Mouse (Mus musculus): Measurements from ENCODE around the gene Trim80.
"Not testable (repeated sequence)": the region's sequence is repeated elsewhere in the genome, so short reads cannot be mapped to it uniquely, and the experiment has no call there.

Trim80 gene

GRCm38 (mm10) chr11:115427482-115428331 lies 12.6 kb upstream of the Trim80 start:
- peak; percentile 51 for DNase-seq (ENCODE audit: low spot score)

DNA sequence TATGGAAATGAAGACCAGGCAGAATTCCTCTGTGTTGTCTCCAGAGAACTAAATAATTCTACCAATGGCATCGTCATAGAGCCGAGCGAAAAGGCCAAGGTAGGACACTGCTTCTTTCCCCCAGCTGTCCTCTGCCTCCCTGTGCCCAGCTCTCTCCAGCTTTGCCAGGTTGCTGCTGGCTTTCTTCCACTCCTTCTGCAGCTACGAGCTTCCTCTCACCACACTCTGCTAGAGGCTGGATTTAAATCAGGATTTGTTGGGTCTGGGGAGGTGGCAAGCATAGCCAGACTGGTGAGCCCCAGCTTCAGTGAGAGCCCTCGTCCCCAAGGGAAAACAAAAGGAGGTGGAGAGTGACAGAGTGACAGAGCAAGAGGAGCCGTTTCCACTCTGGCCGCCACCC lies 11.0 kb upstream of the Trim80 start:
- DNase-seq (ENCODE audit: low spot score): no peak

- DNase-seq (ENCODE audit: low spot score): no peak
Observed at GRCm38 (mm10) chr11:115430561-115430960, 9.8 kb upstream of the Trim80 start.

- no peak for DNase-seq (ENCODE audit: low spot score)
Observed at GRCm38 (mm10) chr11:115432814-115433213, 7.5 kb upstream of the Trim80 start.

- no peak for DNase-seq (ENCODE audit: low spot score)
Observed at GRCm38 (mm10) chr11:115433342-115433741, 7.0 kb upstream of the Trim80 start.

DNA sequence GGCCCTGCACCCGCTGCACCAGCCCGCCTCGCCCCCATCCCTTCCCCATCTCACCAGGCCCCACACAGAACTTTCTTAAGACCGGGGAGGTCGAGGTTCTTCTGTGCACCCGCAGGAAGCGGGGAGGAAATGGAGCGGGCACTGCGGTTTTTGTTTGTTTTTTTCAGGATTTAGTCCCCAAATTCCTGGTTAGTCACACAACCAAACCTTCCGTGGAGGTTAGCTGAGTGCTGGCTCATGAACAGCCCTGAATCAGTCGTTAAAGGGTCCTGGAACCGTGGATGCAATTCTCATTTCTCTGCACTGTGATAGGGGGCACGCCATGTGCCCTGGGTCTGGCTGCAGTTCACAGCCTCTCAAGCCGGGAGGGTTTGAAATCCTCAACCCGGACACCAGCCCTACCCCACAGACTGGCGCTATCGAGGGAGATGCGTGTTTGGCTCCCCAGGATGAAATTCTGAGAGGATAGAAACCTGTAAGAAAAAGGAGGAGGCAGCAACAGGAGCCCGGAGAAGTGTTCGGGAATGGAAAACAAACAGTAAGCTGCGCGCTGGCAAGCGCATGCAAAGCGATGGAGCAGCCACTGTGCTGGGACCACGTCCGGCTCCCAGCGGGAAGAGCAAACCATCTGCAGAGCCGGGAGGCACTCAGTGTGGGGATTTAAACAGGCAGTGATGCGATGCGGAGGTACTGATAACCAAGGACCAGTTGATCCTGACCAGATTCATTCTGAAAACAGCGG lies 4.6 kb upstream of the Trim80 start:
- DNase-seq (ENCODE audit: low spot score): no peak

- no peak for DNase-seq (ENCODE audit: low spot score)
Observed at GRCm38 (mm10) chr11:115437571-115438122, 2.7 kb upstream of the Trim80 start.

DNA sequence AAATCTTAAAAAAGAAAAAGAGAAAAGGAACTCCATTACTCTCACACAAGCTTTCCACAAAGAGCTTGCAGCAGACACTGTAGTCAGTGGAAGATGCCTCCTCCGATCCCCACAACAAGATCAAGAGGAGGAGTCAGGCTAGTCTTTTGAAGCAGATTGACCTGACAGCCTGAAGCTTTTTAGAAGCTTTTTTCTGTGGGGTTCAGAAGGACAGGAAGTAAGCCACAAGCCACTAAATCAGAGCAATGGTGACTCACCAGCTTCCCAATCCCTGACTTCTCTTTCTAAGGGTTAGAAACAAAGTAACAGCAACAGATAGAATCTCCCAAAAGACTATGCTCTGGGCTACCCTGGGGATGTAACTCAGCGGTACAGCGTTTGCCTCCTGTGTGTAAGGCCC lies 1.0 kb upstream of the Trim80 start:
- no peak for DNase-seq (ENCODE audit: low spot score)

- DNase-seq (ENCODE audit: low spot score): no peak
Observed at GRCm38 (mm10) chr11:115441417-115441816, 1.1 kb downstream of the Trim80 start.

DNA sequence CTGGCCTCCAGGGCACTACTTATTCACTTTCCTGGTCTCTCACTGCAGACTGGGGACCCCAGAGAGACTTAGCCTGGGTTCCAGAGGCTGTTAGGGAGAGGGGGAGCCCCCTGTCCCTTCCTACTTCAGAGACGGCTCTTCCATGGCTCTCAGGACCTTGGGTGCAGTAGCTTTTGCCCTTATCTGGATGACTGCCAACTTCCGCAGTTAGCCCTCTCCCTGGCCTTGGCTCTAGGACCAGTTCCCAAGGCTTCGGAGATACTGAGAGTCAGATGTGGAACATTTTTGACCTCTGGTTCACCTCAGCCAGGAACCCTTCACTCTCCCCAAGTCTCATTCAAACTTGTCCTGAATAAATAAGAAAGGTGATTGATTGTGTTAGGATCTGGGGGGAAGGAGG lies 6.6 kb downstream of the Trim80 start:
- DNase-seq (ENCODE audit: low spot score): no peak

- DNase-seq (ENCODE audit: low spot score): no peak
Observed at GRCm38 (mm10) chr11:115447321-115447885, 7.1 kb downstream of the Trim80 start.

DNA sequence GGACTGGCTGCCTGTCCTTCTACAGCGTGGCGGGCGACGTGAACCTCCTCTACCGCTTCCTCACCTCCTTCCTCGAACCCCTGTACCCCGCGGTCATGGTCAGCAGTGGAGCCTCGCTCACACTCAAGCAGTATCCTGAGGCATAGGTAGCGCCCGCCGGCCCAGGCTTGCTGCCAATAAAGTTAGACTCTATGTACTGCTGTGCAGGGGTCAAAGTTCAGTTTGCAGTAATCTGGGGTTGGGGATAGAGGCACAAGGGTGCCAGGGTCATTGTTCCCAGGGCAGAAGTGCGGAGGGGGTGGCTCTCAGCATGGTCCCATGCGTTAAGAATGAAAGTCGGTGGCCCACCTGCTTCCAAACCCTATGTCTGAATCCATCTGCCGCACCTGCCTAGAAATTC lies 7.7 kb downstream of the Trim80 start:
- no peak for DNase-seq (ENCODE audit: low spot score)

DNA sequence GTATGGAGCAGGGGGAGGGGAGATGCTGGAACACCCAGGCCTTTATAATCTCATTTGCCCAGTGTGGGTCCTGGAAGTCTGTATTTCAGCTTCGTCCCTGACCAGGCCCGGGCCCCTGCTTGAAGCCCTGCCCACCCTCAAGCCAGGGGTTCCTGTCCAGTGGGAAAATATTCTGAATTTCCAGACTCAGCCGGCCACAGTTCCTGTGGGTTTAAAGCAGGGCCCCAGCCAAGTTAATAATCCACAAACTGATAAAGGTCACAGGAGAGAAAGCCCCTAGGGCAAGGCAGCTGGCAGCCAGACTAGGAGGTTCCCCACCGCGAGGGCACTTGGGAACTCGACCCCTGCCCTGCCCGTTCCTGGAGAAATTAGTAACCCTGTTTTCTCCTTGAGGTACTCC lies 8.7 kb downstream of the Trim80 start:
- DNase-seq (ENCODE audit: low spot score): no peak

GRCm38 (mm10) chr11:115450176-115450575 lies 9.8 kb downstream of the Trim80 start:
- no peak for DNase-seq (ENCODE audit: low spot score)

GRCm38 (mm10) chr11:115451781-115452241 lies 11.5 kb downstream of the Trim80 start:
- DNase-seq (ENCODE audit: low spot score): no peak

GRCm38 (mm10) chr11:115452281-115452860 lies 12.0 kb downstream of the Trim80 start:
- no peak for DNase-seq (ENCODE audit: low spot score)

- DNase-seq (ENCODE audit: low spot score): no peak
Observed at GRCm38 (mm10) chr11:115453306-115453705, 13.0 kb downstream of the Trim80 start.

DNA sequence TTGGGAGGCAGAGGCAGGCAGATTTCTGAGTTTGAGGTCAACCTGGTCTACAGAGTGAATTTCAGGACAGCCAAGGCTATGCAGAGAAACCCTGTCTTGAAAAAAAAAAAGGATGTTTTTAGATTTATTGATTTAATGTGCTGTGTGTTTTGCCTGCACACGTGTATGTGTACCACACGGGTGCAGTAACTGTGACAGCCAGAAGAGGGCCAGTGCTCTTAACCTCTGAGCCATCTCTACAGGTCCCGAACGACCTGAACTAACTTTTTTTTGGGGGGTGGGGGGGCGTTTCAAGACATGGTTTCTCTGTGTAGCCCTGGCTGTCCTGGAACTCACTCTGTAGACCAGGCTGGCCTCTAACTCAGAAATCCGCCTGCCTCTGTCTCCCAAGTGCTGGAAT lies 14.5 kb downstream of the Trim80 start:
- DNase-seq (ENCODE audit: low spot score): not testable (repeated sequence)

DNA sequence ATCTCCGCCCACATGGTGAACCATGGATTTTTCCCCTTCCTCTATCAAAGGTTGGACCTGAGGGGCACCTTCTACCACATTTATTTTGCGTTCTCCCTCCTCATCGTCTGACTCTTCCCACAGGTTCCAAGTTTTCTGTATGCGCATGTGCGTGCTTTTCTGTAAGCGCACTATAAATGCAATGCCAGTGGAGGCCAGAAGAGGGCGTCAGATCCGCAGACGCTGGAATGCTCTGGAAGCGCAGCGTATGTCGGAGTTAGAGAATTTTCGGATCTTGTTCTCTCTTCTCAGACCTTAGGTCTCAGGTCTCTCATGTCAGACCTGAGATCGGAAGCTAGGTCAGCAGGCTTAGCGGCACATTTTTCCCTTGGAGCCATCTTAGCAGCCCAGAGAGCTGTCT lies 15.3 kb downstream of the Trim80 start:
- no peak for DNase-seq (ENCODE audit: low spot score)

- no peak for DNase-seq (ENCODE audit: low spot score)
Observed at GRCm38 (mm10) chr11:115456182-115456581, 15.8 kb downstream of the Trim80 start.

DNA sequence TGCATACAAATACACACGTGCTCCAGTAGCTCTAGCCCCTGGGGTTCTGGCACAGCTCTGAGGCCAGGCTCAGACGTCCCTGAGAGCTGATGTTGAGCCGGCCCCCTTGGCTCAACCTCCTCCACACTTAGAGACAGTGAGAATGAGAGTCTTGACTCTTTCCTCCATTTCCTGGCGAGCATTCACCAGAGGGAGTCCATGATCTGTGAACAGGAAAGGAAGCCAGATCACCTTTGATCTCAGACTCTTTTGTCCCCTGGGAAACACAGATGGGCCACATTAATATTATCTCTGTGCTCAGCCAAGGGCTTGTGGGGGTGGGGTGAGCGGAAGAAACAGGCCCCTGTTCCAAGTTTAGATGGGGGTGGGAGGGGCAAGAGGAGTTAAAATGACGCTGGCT lies 17.1 kb downstream of the Trim80 start:
- DNase-seq (ENCODE audit: low spot score): no peak

GRCm38 (mm10) chr11:115460976-115461375 lies 20.6 kb downstream of the Trim80 start:
- DNase-seq (ENCODE audit: low spot score): no peak

Data from ovary, postnatal 36 days (tissue).